Mouse (Mus musculus) thymus, adult 2 months (tissue): ENCODE results near the gene Pxylp1.

Source experiments
- CTCF ChIP-seq: fragments of 200-500 bp; IDR thresholded peaks from 2 replicates; pipeline ENCODE4 v1.5.1; 2012; ENCODE audit warnings: mild to moderate bottlenecking, control low read depth, low read length, moderate library complexity, borderline replicate concordance; ENCODE audit not compliant: control insufficient read depth, poor library complexity, insufficient read depth; ENCODE audit errors: extremely low read depth
- POLR2A ChIP-seq: fragments of 200-500 bp; IDR thresholded peaks from 2 replicates; pipeline ENCODE4 v1.6.1; 2012; ENCODE audit warnings: mild to moderate bottlenecking, low read length, control low read depth, moderate library complexity; ENCODE audit not compliant: control insufficient read depth, poor library complexity, insufficient read depth; ENCODE audit errors: extremely low read depth

- no peak for TF ChIP-seq POLR2A
- TF ChIP-seq CTCF = no peak
Measured at GRCm38 (mm10) chr9:96896690-96897089, 4.2 kb upstream of the Pxylp1 start.
